Mouse (Mus musculus) lung, postnatal 0 days (tissue): ENCODE measurements around the gene Polr2e.

Experiments used
- CTCF ChIP-seq: IDR thresholded peaks from 2 replicates; pipeline ENCODE4 v1.5.1; 2016; ENCODE audit warnings: antibody characterized with exemption, mild to moderate bottlenecking
- EP300 ChIP-seq: IDR thresholded peaks from 2 replicates; pipeline ENCODE4 v1.6.1; 2016; ENCODE audit warnings: antibody characterized with exemption, mild to moderate bottlenecking, control low read depth

GRCm38 (mm10) chr10:80033511-80034391, 5.8 kb downstream of the Polr2e start:
- TF ChIP-seq CTCF = peak; percentile 77
- peak; percentile 50 for TF ChIP-seq EP300
